Mouse (Mus musculus) CD4-positive, CD25-positive, alpha-beta regulatory T cell, adult 9 weeks (primary cell): ENCODE measurements around the gene Xrcc4. TPM values are rescaled to one million over a fixed set of nuclear protein-coding genes. Genes with fewer than 3 reads are reported as not detected.

ENCODE experiments used
- polyA plus RNA-seq: library from polyadenylated mRNA; unstranded; fragments of 100-300 nt; shearing (Covaris generic); gene quantifications from one replicate; pipeline ENCODE4 v1.2.1, GENCODE M21; 2017

Xrcc4 gene
- 26.1 TPM for polyA plus RNA-seq

DNA sequence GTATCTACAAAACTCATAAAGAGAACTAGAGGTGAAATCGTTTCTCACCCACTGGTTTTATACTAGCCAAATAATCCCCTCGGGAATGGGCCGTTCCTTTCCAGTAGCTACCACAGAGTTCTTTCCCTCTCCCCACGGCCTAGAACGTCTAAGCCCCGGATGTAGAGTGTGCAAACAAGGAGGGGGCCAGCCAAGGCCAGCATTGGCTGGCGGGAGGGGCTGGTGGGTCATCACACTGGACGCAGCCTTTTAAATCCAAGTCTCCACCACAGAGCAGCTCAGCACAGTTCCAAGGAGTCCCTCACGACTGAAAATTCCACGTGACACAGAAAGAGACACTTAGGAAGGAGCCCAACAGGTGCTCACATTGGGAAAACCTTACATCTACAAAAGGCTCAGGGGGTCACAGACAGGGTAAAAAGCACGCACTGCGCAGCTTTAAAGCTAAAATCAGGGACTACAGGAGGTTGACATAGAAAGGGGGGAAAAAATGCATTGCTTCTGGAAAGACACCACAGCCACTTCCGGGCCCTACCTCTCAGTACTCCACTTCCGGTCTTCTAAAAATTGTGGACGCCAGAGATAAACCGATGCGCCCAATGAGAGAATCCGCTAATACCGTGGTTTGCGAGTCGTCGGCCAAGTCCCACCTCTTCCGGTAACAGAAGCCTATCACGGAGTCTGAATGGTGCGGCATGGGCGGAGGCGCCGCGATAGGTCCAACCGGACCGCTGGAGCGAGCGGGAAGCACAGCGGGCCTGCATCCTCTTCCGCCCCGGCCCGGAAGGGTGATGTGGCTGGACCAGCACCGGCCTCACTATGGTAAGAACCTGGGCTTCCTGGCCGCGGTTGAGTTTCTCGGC is at the start of gene Xrcc4, which contains the start of gene Tmem167:
Gene Xrcc4, minus strand, starts transcription at position 647 of the 863 bp plus-strand sequence.
Gene Tmem167, plus strand, starts transcription at position 162 of the 863 bp plus-strand sequence.

GRCm38 (mm10) chr13:89741766-89742685 is 347.4 kb downstream of the Xrcc4 start, which contains the start of gene Vcan:
Gene Vcan, minus strand, starts transcription at chr13:89742509.

Other genes with a start within 250 kb of the Xrcc4 start
- gene Tmem167, start 485 bp downstream of the Xrcc4 start, polyA plus RNA-seq = 47.2 TPM